Mouse (Mus musculus): Measurements from ENCODE around the gene Sox10.

The Sox10 gene

DNA sequence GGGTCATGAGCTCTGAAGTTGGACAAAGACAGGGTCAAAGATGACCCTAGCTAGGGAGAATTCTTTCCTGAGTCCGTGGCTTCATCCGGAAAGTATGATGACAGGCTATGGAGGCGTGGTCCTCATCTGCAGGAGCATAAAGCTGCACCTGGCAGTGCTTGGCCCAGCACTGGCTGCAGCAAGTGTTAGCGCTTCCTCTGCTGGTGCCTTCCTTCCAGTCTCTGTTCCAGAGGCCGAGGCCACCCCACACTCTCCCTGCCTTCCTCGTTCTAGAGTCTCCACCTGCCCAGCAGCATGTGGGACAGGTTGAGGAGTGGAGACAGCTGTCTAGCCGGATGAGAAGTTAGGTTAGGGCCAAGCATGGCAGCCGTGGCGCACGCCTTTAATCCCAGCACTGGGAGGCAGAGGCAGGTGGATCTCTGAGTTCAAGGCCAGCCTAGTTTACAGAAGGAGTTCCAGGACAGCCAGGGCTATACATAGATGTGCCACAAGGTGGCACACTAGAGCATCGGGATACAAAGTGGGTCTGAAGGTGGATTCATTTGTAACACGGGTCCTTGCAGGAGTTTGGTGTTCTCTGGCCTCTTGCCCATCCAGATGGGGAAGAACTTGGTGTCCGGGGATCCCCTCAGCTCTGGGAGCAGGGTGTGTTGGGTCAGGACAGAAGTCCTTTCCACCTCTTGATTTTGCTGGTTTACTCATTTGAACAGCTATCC, 38.7 kb downstream of the Sox10 start:
- no peak for DNase-seq (ENCODE audit: extremely low read depth, insufficient read length, low spot score)

DNA sequence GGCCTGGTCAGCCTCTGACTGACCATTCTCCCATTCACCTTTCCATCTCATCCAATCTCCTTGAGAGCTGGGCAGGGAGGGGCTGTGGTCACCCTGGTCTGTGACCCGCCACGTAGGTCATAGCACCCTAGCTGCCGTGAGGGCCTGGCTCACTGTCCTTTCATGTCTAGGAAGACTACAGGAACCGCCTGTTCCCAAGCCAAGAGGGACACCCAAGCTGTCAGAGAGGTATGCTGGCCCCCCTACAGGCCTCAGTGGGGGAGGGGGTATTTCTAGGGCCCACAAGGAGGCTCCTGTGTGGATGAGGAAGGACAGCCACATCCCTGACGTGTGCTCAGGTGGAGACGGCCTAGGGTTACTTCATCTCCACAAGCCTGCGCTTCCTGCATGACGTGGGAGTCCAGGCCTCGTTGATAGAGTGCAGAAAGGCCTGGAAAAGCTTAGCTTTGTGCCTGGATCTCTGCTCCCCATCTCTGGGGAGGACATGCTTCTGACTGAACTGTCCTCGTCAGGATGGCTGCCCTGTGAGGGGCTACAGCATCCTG, 40.6 kb downstream of the Sox10 start:
- DNase-seq (ENCODE audit: extremely low read depth, insufficient read length, low spot score): no peak

DNA sequence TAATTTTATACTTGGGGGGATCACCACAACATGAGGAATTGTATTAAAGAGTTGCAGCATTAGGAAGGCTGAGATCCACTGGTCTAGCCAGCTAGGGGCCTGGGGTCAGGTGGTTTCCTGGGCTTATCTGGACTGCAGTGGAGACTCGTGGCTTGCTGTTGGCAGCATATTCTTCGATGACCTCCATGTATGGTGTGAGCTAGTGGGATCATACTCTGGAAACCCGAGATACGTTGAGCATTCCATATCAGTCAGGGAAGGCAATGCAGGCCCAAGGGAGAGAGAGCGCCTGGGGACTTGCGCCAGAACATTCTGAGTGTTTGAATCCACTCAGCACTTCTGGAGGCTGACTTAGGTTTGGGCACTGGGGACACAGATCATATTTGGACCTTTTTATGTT, 41.3 kb downstream of the Sox10 start:
- no peak for DNase-seq (ENCODE audit: extremely low read depth, insufficient read length, low spot score)

DNA sequence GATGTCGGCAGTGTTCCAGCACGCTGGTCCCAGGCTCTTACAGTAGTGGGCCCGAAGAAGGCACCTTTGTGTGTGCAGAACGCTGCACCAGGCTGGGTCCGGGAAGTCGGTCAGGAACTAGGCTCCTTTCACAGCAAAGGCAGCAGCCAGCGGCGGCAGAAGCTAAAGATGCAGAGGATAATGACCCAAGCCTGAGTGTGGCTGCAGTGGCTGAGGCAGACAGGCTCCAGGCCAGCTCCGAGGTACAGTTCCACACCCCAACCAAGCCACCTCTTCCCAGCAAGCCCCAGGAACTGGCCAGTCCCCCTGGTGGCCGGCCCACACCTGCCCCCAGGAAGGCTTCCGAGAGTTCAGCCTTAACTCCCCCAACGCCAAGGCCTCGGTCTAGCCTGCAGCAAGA, 42.5 kb downstream of the Sox10 start:
- no peak for DNase-seq (ENCODE audit: extremely low read depth, insufficient read length, low spot score)

DNA sequence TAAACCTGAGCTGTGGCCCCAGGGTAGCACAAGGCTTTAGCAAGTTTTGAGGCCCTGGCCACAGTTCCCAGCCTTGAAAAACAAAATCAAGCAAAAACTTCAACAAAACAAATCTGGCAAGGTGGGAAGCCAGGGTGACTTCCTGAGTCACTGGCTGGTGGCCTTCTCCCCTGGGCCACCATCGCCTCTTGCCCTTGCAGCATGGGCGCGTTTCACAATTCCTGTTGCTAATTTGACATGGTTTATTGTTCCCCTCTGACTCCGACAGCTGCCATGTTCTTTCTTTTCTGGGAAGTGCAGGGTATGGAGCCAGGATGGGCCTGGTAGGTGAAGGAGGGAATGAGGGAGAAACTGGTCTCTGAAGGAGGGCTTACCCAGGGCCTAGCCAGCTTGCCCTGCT, 42.9 kb downstream of the Sox10 start:
- no peak for DNase-seq (ENCODE audit: extremely low read depth, insufficient read length, low spot score)

DNA sequence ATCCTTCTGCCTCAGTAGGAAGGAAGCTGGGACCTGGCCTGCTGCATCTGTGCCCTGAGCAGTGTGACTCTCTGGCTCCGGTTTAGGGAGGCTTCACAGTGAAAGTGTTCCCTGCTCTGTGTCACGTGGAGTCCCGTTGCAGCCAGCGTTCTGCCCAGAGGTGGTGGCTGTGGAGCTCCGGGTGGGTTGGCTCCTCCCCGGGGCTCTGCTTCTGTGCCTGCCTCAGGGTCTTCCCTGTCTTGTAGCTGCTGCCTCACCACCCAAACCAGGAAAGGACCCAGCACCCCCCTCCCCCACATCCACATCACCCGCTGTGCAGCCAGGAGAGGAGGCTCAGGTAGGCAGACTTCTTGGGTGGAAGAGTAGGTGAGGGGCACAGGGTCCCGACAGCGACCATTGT, 45.5 kb downstream of the Sox10 start:
- DNase-seq (ENCODE audit: extremely low read depth, insufficient read length, low spot score): no peak

DNA sequence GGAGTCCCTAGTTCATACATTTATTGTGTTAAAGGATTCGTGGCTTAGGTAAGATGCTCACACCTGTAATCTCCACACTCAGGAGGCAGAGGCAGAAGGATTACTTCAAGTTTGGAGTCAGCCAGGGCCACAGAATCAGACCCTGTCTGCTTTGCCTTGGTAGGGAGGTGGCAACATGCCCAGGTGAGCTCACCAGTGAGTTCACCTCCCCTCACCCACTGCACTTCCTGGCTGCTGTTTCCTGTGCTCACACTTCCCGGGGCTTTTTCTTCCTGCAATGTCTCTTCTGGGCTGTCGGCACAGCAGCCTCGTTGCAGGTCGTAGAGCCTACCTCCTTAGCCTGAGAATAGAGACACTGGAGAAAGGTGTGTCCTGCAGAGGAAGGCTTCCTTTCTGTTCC, 49.8 kb downstream of the Sox10 start:
- DNase-seq (ENCODE audit: extremely low read depth, insufficient read length, low spot score): no peak

DNA sequence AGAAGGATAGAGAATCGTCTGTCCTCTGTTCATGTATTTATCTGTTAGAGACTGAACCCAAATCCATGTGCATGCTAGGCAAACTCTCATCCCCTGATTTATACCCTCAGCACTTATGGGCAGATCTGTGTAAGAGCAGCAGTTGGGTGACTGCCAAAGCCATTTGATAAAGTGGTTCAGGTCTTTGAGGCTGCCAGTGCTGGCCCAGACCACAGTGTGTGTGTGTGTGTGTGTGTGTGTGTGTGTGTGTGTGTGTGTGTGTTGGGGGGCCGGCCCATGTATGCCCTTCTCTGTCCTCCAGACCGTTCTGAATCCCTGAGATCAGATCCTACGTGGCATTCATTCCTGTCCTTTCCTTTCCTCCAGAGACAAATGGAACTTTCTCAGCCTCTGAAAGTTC, 53.3 kb downstream of the Sox10 start:
- no peak for DNase-seq (ENCODE audit: extremely low read depth, insufficient read length, low spot score)

DNA sequence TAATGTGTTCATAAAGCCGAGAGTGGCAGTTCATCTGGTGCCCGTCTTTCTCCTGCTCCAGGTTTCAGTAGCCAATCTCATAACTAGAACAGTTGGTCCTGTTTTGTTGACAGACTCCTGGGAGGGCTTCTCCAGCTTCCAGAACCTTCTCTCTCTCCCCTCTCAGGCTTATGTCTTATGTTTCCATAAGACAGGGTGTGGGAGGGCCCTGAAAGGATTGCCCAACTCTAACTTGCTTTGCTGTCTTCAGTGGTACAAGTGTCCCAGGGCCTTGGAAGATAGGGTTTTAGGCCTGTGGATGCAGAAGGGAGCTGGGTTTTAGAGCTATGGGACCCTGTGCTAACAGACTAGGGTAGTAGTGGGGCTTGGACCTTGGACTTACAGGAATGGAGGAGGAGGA, 54.5 kb downstream of the Sox10 start:
- DNase-seq (ENCODE audit: extremely low read depth, insufficient read length, low spot score): no peak

DNA sequence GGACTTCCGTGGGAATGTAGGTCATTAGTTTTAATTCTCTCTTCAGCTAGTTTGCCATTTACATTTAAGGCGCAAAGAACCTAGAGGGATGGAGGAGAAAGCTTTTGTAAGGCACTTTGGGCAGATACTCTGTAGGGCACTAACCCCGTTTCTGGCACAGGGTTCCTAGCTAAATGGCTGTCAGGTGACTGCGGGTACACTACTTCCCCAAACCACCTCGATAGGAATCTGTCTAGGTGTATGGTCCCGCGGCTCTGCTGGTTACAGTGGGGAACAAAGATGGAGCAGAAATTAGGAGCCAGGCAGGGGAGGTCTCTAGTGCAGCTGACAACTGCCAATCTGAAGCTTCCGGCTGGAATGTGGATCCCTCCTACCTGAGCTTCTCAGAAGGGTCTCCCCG, 55.0 kb downstream of the Sox10 start:
- DNase-seq (ENCODE audit: extremely low read depth, insufficient read length, low spot score): no peak

DNA sequence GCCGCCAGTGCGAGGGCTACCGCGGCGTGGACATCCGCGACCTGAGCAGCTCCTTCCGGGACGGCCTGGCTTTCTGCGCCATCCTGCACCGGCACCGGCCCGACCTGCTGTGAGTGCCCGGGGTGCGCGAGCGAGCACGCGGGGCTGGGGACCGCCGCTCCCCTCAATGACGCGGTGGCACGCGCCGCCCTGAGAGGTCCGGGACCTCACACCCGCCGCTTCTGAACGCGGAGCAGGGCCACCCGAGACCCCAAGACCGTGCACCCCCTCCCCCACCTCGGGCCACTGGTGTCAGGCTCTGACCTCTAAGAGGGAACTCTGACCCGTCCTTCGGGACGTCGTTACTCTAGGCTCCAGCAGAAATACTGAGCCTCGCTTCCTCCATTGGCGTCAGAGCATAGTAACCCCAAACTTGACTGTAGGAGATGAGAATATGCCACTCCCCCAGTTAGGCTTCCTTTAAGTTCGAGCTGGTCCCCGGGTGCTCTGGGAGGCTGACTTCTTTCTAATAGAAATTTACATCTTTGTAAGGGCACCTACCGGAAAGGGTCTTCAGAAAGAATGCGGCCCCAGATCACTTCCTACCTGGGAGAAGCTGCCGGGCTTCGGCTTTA, 55.6 kb downstream of the Sox10 start:
- no peak for DNase-seq (ENCODE audit: extremely low read depth, insufficient read length, low spot score)

DNA sequence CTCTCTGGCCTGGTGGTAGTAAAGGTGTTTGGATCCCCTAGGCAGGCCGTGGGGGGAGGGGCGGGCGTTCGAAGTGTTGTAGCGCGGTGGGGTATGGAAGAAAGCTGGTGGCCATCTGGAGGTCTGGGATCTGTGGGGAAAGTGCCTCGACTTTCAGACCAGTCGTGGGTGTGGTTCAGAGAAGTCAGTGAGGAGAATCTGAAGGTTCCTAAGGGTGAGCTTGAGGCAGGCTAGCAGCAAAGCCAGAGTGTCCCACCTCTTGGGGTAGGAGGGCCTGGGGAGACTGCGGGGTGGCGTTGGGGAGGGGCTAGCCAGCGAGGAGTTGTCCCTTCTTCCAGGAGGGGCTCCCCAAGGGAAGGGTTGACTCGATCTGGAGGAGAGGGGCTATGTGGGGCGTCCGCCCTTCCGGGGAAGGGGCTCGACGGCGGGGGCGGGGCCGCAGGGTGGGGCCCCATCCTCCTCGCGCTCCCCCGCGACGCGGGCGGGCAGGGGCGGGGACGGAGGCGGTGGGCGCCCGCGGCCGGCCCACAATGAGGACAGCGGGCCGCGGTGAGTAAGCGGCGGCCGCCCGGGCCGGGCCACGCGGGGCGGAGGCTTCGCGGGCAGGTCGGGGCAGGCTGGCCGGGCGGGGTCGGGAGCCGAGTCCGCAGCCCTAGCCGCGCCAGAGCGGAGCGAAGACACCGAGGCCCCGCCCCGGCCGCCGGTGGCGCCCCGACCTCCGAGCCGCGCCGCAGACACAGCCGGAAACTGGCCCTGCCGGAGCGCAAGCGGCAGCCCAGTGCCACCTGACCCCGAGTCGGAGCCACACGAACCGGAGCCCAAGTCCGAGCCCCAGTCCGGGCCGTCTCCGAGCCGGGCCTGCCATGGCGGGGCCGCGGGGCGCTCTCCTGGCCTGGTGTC, 56.4 kb downstream of the Sox10 start, which contains the start of gene Micall1:
Micall1 (plus strand) TSS at position 478 of the 900 bp plus-strand sequence.
- peak; percentile 86 for DNase-seq (ENCODE audit: extremely low read depth, insufficient read length, low spot score)

DNA sequence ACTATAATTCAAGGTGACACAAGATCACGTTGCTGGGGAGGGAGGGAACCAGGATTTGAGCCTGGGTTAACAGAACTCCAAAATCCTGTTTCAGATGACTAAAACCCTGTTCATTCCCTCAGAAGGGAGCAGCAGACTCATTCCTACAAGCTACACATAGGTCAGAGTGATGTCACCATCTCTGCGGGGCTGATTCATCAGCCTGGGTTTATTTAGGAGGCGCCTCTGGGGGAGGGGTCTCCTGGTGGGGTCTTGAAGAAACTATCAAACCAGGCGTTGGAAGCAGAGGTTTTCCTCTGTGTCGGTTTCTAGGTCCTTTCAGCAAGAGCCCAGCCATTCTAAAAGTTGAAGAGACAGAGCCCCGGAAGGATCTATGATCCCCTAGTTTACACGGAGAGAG, 57.1 kb downstream of the Sox10 start:
- no peak for DNase-seq (ENCODE audit: extremely low read depth, insufficient read length, low spot score)

DNA sequence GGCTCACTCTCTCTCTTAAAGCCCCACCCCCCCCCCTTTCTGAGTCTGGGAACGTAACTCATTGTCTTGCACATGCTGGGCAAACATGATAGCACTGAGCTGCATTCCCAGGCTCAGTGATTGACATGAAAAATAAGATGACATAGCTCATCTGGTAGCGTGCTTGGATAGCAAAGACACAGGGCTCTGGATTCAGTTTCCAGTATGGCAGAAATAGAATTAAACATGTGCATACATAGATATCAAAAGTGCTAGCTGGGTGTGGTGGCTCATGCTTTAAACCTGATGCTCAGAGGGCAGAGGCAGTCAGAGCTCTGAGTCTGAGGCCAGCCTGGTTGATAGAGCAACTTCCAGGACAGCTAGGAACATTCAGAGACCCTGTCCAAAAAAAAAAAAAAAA, 59.2 kb downstream of the Sox10 start:
- no peak for DNase-seq (ENCODE audit: extremely low read depth, insufficient read length, low spot score)
